Mouse (Mus musculus) limb, embryonic 12.5 days (tissue): ENCODE results near the gene Gpr62. TPM values are rescaled to one million over a fixed set of nuclear protein-coding genes. Genes with fewer than 3 reads are reported as not detected.

ENCODE experiments used
- ATAC-seq: fragments of 200-750 bp; cut with Nextera tagmentation; 2 replicates; pipeline ENCODE4 v1.8.0; 2017; ENCODE audit warnings: low read depth, moderate TSS enrichment; ENCODE audit not compliant: insufficient number of reproducible peaks, insufficient read depth, low FRiP score, low TSS enrichment
- H3K27ac ChIP-seq: fragments of 300-500 bp; sonication (generic); 2 replicates; pipeline ENCODE4 v1.5.1; 2016; ENCODE audit warnings: mild to moderate bottlenecking, moderate library complexity
- H3K27me3 ChIP-seq: fragments of 300-500 bp; sonication (generic); 2 replicates; pipeline ENCODE4 v1.6.1; 2016; ENCODE audit warnings: mild to moderate bottlenecking, moderate library complexity
- H3K36me3 ChIP-seq: fragments of 300-500 bp; sonication (generic); 2 replicates; pipeline ENCODE4 v1.6.1; 2016; ENCODE audit warnings: mild to moderate bottlenecking, moderate library complexity
- H3K4me1 ChIP-seq: fragments of 300-500 bp; sonication (generic); replicated peaks from 2 replicates; pipeline ENCODE4 v1.6.1; 2016
- H3K4me2 ChIP-seq: fragments of 300-500 bp; sonication (generic); 2 replicates; pipeline ENCODE4 v1.6.1; 2016; ENCODE audit warnings: mild to moderate bottlenecking, moderate library complexity
- H3K4me3 ChIP-seq: fragments of 300-500 bp; sonication (generic); replicated peaks from 2 replicates; pipeline ENCODE4 v1.5.1; 2016; ENCODE audit warnings: mild to moderate bottlenecking
- H3K9ac ChIP-seq: fragments of 300-500 bp; sonication (generic); replicated peaks from 2 replicates; pipeline ENCODE4 v1.6.1; 2016; ENCODE audit warnings: mild to moderate bottlenecking, moderate library complexity
- H3K9me3 ChIP-seq: fragments of 300-500 bp; sonication (generic); 2 replicates; pipeline ENCODE4 v1.6.1; 2016; ENCODE audit warnings: mild to moderate bottlenecking, moderate library complexity
- WGBS: fragments of 180-500 bp; shearing (Covaris S2); methylation state at CpG from one replicate; pipeline ENCODE4 v1.1.7; 2016; 5-methylcytosine and 5-hydroxymethylcytosine counted together
- polyA plus RNA-seq: library from polyadenylated mRNA; unstranded; fragments of >200 nt; fragmentation: Nextera tagmentation; extraction: Ambion mirVana; gene quantifications from 2 replicates; pipeline ENCODE4 v1.2.1, GENCODE M21; 2016

Gene Gpr62
- polyA plus RNA-seq, 1 experiment from 2014 or later = 0.90 TPM

DNA sequence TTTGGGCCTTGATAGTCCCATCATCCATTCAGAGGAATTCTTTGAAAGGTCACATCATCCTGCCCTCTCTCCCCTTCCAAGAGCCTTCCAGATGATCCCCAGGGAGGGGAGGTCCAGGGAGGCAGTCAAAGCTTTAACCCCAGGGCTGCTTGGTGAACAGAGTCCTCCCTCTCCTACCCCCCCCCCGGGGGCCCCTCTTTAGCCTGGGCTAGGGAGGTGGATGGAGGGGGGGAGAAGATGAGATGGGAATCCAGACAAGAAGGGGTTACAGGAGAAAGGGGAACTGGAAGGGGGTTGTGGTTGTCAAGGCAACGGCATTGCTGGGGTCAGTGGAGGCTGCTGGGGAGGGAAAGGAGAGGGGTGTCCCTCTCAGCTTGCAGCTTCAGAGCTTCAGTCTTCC lies 45.1 kb downstream of the Gpr62 start:
- Histone ChIP-seq H3K4me3 (peak overlapping the region; percentile 9; the same call in 1 of the 2 replicates), H3K4me2 (peak overlapping the region; percentile 47), H3K4me1 (peaks cover 48% of the 10 kb centered on the region), H3K9ac (peak overlapping the region; percentile 52), H3K9me3 (no peaks in the 10 kb centered on the region), H3K27ac (peak overlapping the region; percentile 78), H3K36me3 (no peaks in the 10 kb centered on the region), H3K27me3 (no peaks in the 10 kb centered on the region)
- no peak for ATAC-seq
- WGBS = 4% methylated on average over 2 of the region's 2 CpGs

DNA sequence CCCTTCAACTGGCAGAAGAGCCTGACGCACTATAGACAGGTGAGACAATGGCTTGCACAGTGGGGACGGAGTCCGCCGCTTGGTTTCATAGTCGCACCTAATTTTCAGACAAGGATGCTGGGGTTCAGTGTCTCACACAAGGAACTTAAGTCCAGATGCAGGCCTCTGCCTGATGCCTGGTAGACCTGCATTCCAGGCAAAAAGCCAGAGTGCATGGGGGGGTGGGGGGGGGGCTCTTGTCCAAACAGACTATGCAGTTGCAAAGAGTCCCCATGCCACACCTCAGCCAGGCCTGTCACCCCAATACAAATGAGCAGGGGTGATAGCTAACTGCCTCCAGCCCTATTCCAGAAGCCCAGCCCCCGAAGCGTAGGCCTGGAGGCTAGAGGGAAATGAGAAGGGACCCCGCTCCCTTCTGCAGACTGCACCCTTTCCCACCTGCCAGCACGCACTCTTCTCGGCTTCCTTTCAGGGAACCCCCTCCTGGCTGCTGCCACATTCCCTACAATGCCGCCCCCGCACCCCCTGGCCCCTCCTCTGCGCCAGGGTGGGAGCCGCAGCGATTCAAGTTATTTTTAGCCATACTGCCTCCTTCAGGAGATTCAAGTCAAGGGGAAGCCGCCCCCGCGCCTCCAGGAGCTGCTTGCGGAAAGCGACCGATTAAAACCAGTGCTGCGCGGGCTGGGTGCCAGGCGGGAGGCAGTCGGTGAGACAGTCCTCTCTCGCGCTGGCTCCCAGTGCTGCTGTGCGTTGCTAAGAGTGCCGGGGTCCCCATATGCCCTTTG lies 47.7 kb downstream of the Gpr62 start:
- Histone ChIP-seq H3K36me3 (no peaks in the 10 kb centered on the region), H3K27me3 (no peaks in the 10 kb centered on the region), H3K4me2 (peak overlapping the region; percentile 60), H3K9ac (peak overlapping the region; percentile 31), H3K4me1 (peaks cover 48% of the 10 kb centered on the region), H3K4me3 (peak overlapping the region; percentile 22), H3K9me3 (no peaks in the 10 kb centered on the region), H3K27ac (peak overlapping the region; percentile 78)
- 14% methylated on average over 29 of the region's 29 CpGs for WGBS
- peak; percentile 54 for ATAC-seq

DNA sequence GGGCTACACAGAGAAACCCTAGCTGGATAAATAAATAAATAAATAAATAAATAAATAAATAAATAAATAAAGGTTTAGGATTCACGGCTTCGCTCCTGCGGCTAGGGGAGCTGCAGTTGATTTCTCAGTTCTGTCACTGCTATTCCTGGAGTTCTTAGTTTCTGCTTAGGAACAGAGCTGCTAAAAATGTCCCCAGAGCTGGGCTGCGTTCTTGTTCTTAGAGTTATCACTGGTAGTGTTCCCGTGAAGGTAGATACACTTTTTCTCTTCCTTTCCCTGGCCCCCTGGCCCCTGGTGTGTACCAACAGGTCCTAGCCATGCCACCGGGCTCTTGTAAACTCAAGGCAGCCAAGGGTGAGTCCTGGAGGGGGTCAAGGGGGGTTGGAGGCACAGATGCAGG lies 48.9 kb downstream of the Gpr62 start:
- peaks cover 44% of the 10 kb centered on the region for H3K4me1 ChIP-seq
- ATAC-seq = no peak
- H3K9me3 ChIP-seq = no peaks in the 10 kb centered on the region
- H3K27me3 ChIP-seq = no peaks in the 10 kb centered on the region
- H3K4me2 ChIP-seq = no peak overlapping the region
- H3K36me3 ChIP-seq = no peaks in the 10 kb centered on the region
- H3K9ac ChIP-seq = no peak overlapping the region
- no peak overlapping the region for H3K4me3 ChIP-seq
- H3K27ac ChIP-seq = no peak overlapping the region
- 80% methylated on average over 6 of the region's 6 CpGs for WGBS

Other genes with a start within 250 kb of the Gpr62 start
- gene Tlr9, start 243.3 kb downstream of the Gpr62 start, polyA plus RNA-seq = not detected in 2 replicates
- gene Alas1, start 217.3 kb downstream of the Gpr62 start, polyA plus RNA-seq = 89.3 and 95.0 TPM in 2 replicates
- gene Poc1a, start 184.9 kb downstream of the Gpr62 start, polyA plus RNA-seq = 30.3 and 31.5 TPM in 2 replicates
- 53.7 and 58.9 TPM in 2 replicates for gene Dusp7, start 97.3 kb downstream of the Gpr62 start, polyA plus RNA-seq
- gene Rpl29, start 36.5 kb downstream of the Gpr62 start, polyA plus RNA-seq = 938 and 976 TPM in 2 replicates
- gene Acy1, start 27.6 kb downstream of the Gpr62 start, polyA plus RNA-seq = 45.0 and 51.1 TPM in 2 replicates
- gene Abhd14b, start 18.5 kb downstream of the Gpr62 start, polyA plus RNA-seq = 10.6 and 16.1 TPM in 2 replicates
- gene Abhd14a, start 18.3 kb downstream of the Gpr62 start, polyA plus RNA-seq = 56.0 and 57.8 TPM in 2 replicates
- 172 and 176 TPM in 2 replicates for gene Pcbp4, start 12.6 kb downstream of the Gpr62 start, polyA plus RNA-seq
- gene Rrp9, start 10.0 kb upstream of the Gpr62 start, polyA plus RNA-seq = 59.0 and 61.1 TPM in 2 replicates
- 2.8 and 3.5 TPM in 2 replicates for gene Parp3, start 11.0 kb upstream of the Gpr62 start, polyA plus RNA-seq
- gene Iqcf1, start 34.0 kb upstream of the Gpr62 start, polyA plus RNA-seq = not detected in 2 replicates
- not detected in 2 replicates for gene Iqcf5, start 48.6 kb upstream of the Gpr62 start, polyA plus RNA-seq
- not detected in 2 replicates for gene Iqcf3, start 95.7 kb upstream of the Gpr62 start, polyA plus RNA-seq
- gene Iqcf4, start 105.1 kb upstream of the Gpr62 start, polyA plus RNA-seq = not detected in 2 replicates
- gene Iqcf6, start 160.6 kb upstream of the Gpr62 start, polyA plus RNA-seq = not detected in 2 replicates
- gene Grm2, start 190.1 kb upstream of the Gpr62 start, polyA plus RNA-seq = not detected in 2 replicates
- 36.8 and 37.6 TPM in 2 replicates for gene Tex264, start 220.0 kb upstream of the Gpr62 start, polyA plus RNA-seq